Mouse (Mus musculus): ENCODE data around the gene Slc2a9.

- TF ChIP-seq POLR2A (IDR thresholded peaks at IDR 0.05; ENCODE audit: insufficient read depth, low read depth, low read length) = no peak
- no peak for TF ChIP-seq CTCF (IDR thresholded peaks at IDR 0.05)
- TF ChIP-seq EP300 (IDR thresholded peaks at IDR 0.05; ENCODE audit: insufficient read depth, low read depth, low read length) = no peak
Measured at GRCm38 (mm10) chr5:38477731-38478445, 25.1 kb downstream of the Slc2a9 start.

Data from heart, adult 2 months (tissue).